ENCODE assay signal across 13 mouse cellular contexts in the genomic region with DNA sequence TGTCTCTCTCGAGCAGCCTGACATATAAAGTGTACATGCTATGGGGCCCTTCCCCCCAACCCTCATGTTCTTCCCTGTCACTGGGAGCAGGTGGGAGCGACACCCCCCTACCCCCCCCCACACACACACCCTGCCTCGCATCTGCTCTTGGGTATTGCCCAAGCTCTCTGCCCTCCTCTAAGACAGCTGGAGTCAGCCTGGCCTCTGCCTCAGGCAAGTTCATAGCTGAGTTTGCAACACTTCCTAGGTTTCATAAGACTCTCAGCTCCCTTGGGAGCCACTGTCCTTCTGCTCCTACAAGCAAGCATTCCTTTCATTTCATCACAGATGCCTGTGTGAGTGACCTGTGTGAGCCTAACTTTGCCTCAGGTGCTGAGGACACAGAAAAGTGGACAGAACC. TPM values are rescaled to one million over a fixed set of nuclear protein-coding genes. Genes with fewer than 3 reads are reported as not detected.
A peak's percentile ranks its signal among the peaks of the same experiment; 100 is the strongest.
DNase-seq lines count a peak whose midpoint lies in the region; TF ChIP-seq lines count a peak whose summit lies in the region.
"Had no signal": no experiment of that assay in that cellular context is flagged by ENCODE, and none has a peak within 500 bp of the region (broad histone marks: within the 10 kb centered on the region; RNA-seq: fewer than 3 reads in every experiment).

No protein-coding gene starts in this region.

- WGBS in lung, adult 2 months, result 31% methylated on average over 3 of the region's 3 CpGs

- peak; percentile 42 for DNase-seq in gastrocnemius, adult 18-20 months (ENCODE audit: low spot score)
- no peak for DNase-seq in gastrocnemius, adult 8-10 months (ENCODE audit: low spot score in 2 of 2)
- peak; percentile 52 to 73 for DNase-seq in lung, adult 18-20 months
- no peak for DNase-seq in lung, adult 2 months
- DNase-seq in brain, adult 2 months (ENCODE audit: low read depth, low spot score), result peak; percentile 31
- peak; percentile 46 for DNase-seq in mesoderm, embryonic 11.5 days (ENCODE audit: low read depth, low spot score)
- no peak for DNase-seq in urinary bladder, postnatal 25 days (ENCODE audit: low spot score)
- DNase-seq in thymus, adult 18-20 months, result no peak
- DNase-seq: kidney, postnatal 10 days; liver, embryonic 13.5 days had no signal

- H3K4me1 ChIP-seq in lung, adult 2 months (ENCODE audit: control insufficient read depth, insufficient read depth, low read length), result peaks cover 6% of the 10 kb centered on the region
- H3K4me1 ChIP-seq: liver, embryonic 13.5 days had no signal

- TF ChIP-seq POLR2A in lung, adult 2 months (IDR thresholded peaks at IDR 0.05; ENCODE audit: borderline replicate concordance, extremely low read depth, low read depth, low read length), result no peak

- no peak for TF ChIP-seq CTCF in lung, adult 2 months (IDR thresholded peaks at IDR 0.05; ENCODE audit: insufficient read depth, low read length)

- no peak overlapping the region for H3K4me3 ChIP-seq in lung, adult 2 months (replicated peaks; ENCODE audit: extremely low read depth, low read depth, low read length)
- H3K4me3 ChIP-seq: liver, embryonic 13.5 days; midbrain, embryonic 13.5 days had no signal

RNA-seq across cellular contexts. Expression of gene Slc7a5, which starts 12.2 kb away (rescaled TPM):
- total RNA-seq in gastrocnemius, adult 18-20 months (2021), result 1 to 10 TPM; 1.0 to 1.4 TPM
- 1 to 10 TPM in 3 of 4 experiments, under 1 TPM in 1; 0.77 to 1.4 (median 1.2) TPM for total RNA-seq in gastrocnemius, adult 8-10 months (2022)
- 11.4 and 12.1 TPM in 2 replicates for polyA plus RNA-seq in lung, adult 2 months (2012; rRNA removed)

RNA-seq across cellular contexts. Expression of gene Car5a, which starts 25.0 kb away (rescaled TPM):
- not detected for total RNA-seq in gastrocnemius, adult 18-20 months (2021)
- total RNA-seq in gastrocnemius, adult 8-10 months (2022), result not detected
- 0.18 and 0.26 TPM in 2 replicates for polyA plus RNA-seq in lung, adult 2 months (2012; rRNA removed)
- polyA plus RNA-seq: forebrain, embryonic 11.5 days; hindbrain, embryonic 11.5 days had no signal

RNA-seq across cellular contexts. Expression of gene Banp, which starts 29.8 kb away (rescaled TPM):
- 1 to 10 TPM; 8.4 TPM for total RNA-seq in gastrocnemius, adult 18-20 months (2021)
- total RNA-seq in gastrocnemius, adult 8-10 months (2022), result 10 to 100 TPM in 1 of 4 experiments, 1 to 10 TPM in 3; 5.4 to 16.0 (median 6.3) TPM
- 55.2 and 57.8 TPM in 2 replicates for polyA plus RNA-seq in lung, adult 2 months (2012; rRNA removed)

Comparison
In these comparisons a context has a peak if more than half of its experiments do, and no peak if none do; other contexts are left out.
1. DNase-seq: peak in gastrocnemius, adult 18-20 months (single experiment), lung, adult 18-20 months (2 of 2), brain, adult 2 months (single experiment) and mesoderm, embryonic 11.5 days (single experiment); none in gastrocnemius, adult 8-10 months (0 of 2), lung, adult 2 months (single experiment), urinary bladder, postnatal 25 days (single experiment) and thymus, adult 18-20 months (0 of 2).